13 mouse cellular contexts compared by ENCODE assay signal in genomic region chr13:51696481-51696880, GRCm38 (mm10).
"Had no signal": no experiment of that assay in that cellular context is flagged by ENCODE, and none has a peak within 500 bp of the region (broad histone marks: within the 10 kb centered on the region; RNA-seq: fewer than 3 reads in every experiment).

No protein-coding gene starts in this region.

- H3K9me3 ChIP-seq: limb, embryonic 13.5 days; liver, embryonic 13.5 days; midbrain, embryonic 10.5 days; midbrain, embryonic 15.5 days had no signal

- H3K4me2 ChIP-seq: limb, embryonic 13.5 days; liver, embryonic 13.5 days; midbrain, embryonic 15.5 days had no signal

- DNase-seq: kidney, adult 11 months; kidney, adult 9 months; kidney, postnatal 4 days; liver, embryonic 13.5 days; lung, adult 18-20 months; right cerebral cortex, postnatal 14 days; thymus, adult 18-20 months; thymus, postnatal 14 days had no signal

- H3K36me3 ChIP-seq: liver, embryonic 13.5 days had no signal

- H3K4me3 ChIP-seq: layer of hippocampus, adult 2 months; limb, embryonic 13.5 days; liver, embryonic 13.5 days; midbrain, embryonic 10.5 days; midbrain, embryonic 15.5 days had no signal

- H3K27me3 ChIP-seq: limb, embryonic 13.5 days; liver, embryonic 13.5 days; midbrain, embryonic 15.5 days had no signal

- H3K9ac ChIP-seq: limb, embryonic 13.5 days; liver, embryonic 13.5 days; midbrain, embryonic 15.5 days had no signal

- H3K4me1 ChIP-seq: limb, embryonic 13.5 days; midbrain, embryonic 10.5 days; midbrain, embryonic 15.5 days had no signal

- ATAC-seq: midbrain, embryonic 15.5 days had no signal

- H3K27ac ChIP-seq: kidney, postnatal 0 days; layer of hippocampus, adult 2 months; limb, embryonic 13.5 days; liver, embryonic 13.5 days; midbrain, embryonic 10.5 days; midbrain, embryonic 15.5 days had no signal
